Mouse (Mus musculus) right cerebral cortex, postnatal 36 days (tissue): Measurements from ENCODE around the gene Lrrc27.

Experiments
- DNase-seq, 2 experiments: peaks; one replicate each; pipeline ENCODE4 v3.0.0; 2022; ENCODE audit warnings: low spot score in 2 of 2, mixed read lengths in 1 of 2

The Lrrc27 gene

GRCm38 (mm10) chr7:139214160-139214559 lies 1.4 kb downstream of the Lrrc27 start:
- no peak for DNase-seq

- DNase-seq, result no peak
These were observed 2.0 kb downstream of the Lrrc27 start for GRCm38 (mm10) chr7:139214596-139215340.

GRCm38 (mm10) chr7:139215516-139215915 lies 2.7 kb downstream of the Lrrc27 start:
- no peak for DNase-seq

- no peak for DNase-seq
These were observed 3.2 kb downstream of the Lrrc27 start for GRCm38 (mm10) chr7:139215946-139216345.

GRCm38 (mm10) chr7:139216464-139216863 lies 3.7 kb downstream of the Lrrc27 start:
- no peak for DNase-seq

- DNase-seq, result no peak
These were observed 4.3 kb downstream of the Lrrc27 start for GRCm38 (mm10) chr7:139217046-139217445.

GRCm38 (mm10) chr7:139218641-139219415 lies 6.0 kb downstream of the Lrrc27 start:
- no peak for DNase-seq

- no peak for DNase-seq
These were observed 6.7 kb downstream of the Lrrc27 start for GRCm38 (mm10) chr7:139219486-139219885.

- DNase-seq, result no peak
These were observed 7.5 kb downstream of the Lrrc27 start for GRCm38 (mm10) chr7:139220303-139220702.

GRCm38 (mm10) chr7:139221072-139221471 lies 8.3 kb downstream of the Lrrc27 start:
- DNase-seq, result no peak

GRCm38 (mm10) chr7:139221856-139222255 lies 9.1 kb downstream of the Lrrc27 start:
- DNase-seq, result no peak

- no peak for DNase-seq
These were observed 9.6 kb downstream of the Lrrc27 start for GRCm38 (mm10) chr7:139222341-139222740.

- no peak for DNase-seq
These were observed 11.3 kb downstream of the Lrrc27 start for GRCm38 (mm10) chr7:139224070-139224469.

- DNase-seq, result no peak
These were observed 11.9 kb downstream of the Lrrc27 start for GRCm38 (mm10) chr7:139224725-139225124.

- no peak for DNase-seq
These were observed 13.6 kb downstream of the Lrrc27 start for GRCm38 (mm10) chr7:139226416-139226815.

GRCm38 (mm10) chr7:139228447-139229171 lies 15.8 kb downstream of the Lrrc27 start:
- DNase-seq, result no peak

- DNase-seq, result no peak
These were observed 17.0 kb downstream of the Lrrc27 start for GRCm38 (mm10) chr7:139229837-139230236.

GRCm38 (mm10) chr7:139230241-139230640 lies 17.5 kb downstream of the Lrrc27 start:
- DNase-seq, result no peak

GRCm38 (mm10) chr7:139233714-139234113 lies 20.9 kb downstream of the Lrrc27 start:
- peak; percentile 72 to 75 for DNase-seq

GRCm38 (mm10) chr7:139234426-139235188 lies 21.8 kb downstream of the Lrrc27 start:
- no peak for DNase-seq

- DNase-seq, result no peak
These were observed 23.0 kb downstream of the Lrrc27 start for GRCm38 (mm10) chr7:139235651-139236358.
